Mouse (Mus musculus): ENCODE measurements at regions not wholly inside any gene's neighbourhood (a gene's known extent, or its start where the extent isn't known, plus 50 kb on each side); places are given as distances from the start of the nearest gene placed in this dataset.

- TF ChIP-seq MEF2A (IDR thresholded peaks at IDR 0.05; ENCODE audit: extremely low read depth, insufficient replicate concordance, low read depth, low read length, poor library complexity, severe bottlenecking) (no peak), POLR2A (IDR thresholded peaks at IDR 0.05; ENCODE audit: control insufficient read depth in 1 of 2, insufficient read depth in 1 of 2, low read depth in 1 of 2, low read length in 2 of 2, poor library complexity in 1 of 2) (no peak), POLR2AphosphoS5 (IDR thresholded peaks at IDR 0.05; ENCODE audit: borderline replicate concordance, low read depth, low read length) (no peak), CTCF (IDR thresholded peaks at IDR 0.05 in 2 of 3, conservative IDR thresholded peaks at IDR 0.05 in 1 of 3; ENCODE audit: control insufficient read depth in 1 of 3, insufficient read depth in 1 of 3, low read depth in 2 of 3, low read length in 3 of 3, poor library complexity in 1 of 3, severe bottlenecking in 1 of 3) (no peak), CHD2 (IDR thresholded peaks at IDR 0.05; ENCODE audit: low read length) (no peak), TCF12 (IDR thresholded peaks at IDR 0.05; ENCODE audit: low read depth, low read length) (no peak), SMC3 (IDR thresholded peaks at IDR 0.05; ENCODE audit: low read depth, low read length) (no peak)
Measured at GRCm38 (mm10) chr2:171800511-171801268, 242.6 kb downstream of the Cbln4 start.

Measured in MEL (cell line).